Mouse (Mus musculus): ENCODE measurements around the gene Fam107b.

Gene Fam107b

DNA sequence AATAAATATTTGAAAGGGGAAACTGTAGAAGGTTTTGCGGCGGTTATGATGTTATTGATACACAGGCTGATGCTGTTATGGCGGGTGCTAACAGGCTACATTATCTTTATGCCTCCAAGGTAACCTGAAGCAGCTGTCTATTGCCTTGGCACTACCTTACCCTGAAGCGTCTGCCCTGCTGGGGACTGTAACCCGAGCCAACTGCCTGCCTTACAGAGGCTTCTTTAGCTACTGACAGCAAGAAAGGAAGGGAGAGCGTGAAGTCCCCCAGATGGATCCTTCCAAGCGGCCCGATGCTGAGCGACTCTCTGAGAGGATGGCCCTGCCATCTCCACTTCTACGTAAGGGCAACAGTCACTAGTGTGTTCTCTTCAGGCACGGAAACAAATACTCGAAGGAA, at the start of gene Fam107b:
Fam107b (plus strand) TSS at position 303 of the 400 bp plus-strand sequence.
- DNase-seq (ENCODE audit: extremely low spot score, low read depth, low spot score): no peak

DNA sequence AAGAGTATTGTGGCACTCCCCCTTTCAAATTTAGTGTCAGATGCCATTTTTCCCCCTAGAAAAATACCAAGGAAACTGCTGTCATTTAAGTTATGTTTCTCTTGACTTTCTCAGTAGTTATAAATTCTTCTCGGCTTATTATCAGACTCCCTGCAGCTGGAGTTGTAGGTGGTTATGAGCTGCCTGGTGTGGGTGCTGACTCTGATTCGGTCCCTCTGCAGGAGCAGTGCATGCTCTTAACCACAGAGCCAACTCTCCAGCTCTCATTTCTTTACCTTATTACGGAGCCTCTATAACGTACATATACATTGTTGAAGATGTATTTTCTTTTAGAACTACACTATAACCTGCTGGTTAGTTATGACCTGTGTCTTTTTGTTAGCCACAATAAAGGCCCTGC, 47.7 kb upstream of the Fam107b start:
- DNase-seq (ENCODE audit: extremely low spot score, low read depth, low spot score): no peak

DNA sequence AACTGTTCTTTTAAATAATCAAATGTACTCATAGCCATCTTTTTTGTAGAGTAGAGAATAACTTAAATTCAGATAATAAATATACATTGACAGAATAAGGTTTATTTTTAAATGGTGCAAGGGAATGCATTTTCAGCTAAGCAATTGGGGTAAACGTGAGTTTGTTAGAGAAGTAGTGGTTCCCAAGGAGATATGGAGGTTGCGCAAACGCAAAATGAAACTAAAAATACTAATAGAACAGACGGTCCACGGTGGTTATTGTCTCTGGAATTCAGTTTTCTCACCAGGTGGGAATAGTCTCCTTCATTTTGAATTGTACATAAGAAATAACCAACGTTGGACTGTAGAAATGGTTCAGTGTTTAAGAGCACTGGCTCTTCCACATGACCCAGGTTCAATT, 44.0 kb upstream of the Fam107b start:
- no peak for DNase-seq (ENCODE audit: extremely low spot score, low read depth, low spot score)

- no peak for DNase-seq (ENCODE audit: extremely low spot score, low read depth, low spot score)
These were observed 28.8 kb upstream of the Fam107b start for GRCm38 (mm10) chr2:3541307-3542079.

DNA sequence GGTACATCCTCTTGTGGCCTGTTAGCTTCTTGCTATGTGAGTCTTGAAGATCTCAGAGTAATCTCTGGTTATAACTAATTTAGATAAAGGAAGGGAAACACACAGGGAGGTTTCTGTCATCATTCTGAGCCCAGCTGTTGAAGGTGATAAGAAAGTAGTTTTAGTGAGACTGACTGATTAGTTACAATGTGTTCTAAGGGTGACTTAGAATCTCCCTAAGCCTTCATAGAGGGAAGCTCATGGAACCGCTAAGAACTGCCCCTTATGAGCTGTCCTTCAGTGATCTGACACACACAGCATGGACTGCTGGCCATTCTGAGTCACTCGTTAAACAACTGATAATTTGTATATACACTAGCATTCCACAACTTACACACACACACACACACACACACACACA, 24.2 kb upstream of the Fam107b start:
- no peak for DNase-seq (ENCODE audit: extremely low spot score, low read depth, low spot score)

DNA sequence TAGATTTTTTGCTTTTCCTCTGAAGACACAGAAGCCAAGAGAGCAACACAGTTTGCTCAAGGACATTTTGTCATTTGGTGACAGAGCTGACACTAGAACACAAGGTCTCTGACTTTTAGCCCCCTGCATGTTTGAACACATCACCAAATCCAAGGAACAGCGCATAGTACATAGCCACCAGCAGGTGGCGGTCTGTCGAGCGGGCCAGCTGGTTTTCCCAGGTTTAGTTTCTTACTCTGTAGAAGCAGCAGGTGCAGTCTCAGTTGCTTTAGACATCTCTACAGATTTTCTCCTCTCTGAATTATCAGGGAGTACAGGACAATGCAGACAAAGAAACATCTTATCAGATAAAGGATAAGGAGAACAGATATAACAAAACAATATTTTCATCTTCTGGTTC, 23.7 kb upstream of the Fam107b start:
- DNase-seq (ENCODE audit: extremely low spot score, low read depth, low spot score): peak; percentile 12

- no peak for DNase-seq (ENCODE audit: extremely low spot score, low read depth, low spot score)
These were observed 318 bp downstream of the Fam107b start for GRCm38 (mm10) chr2:3570606-3571005.

GRCm38 (mm10) chr2:3573883-3574282, 3.6 kb downstream of the Fam107b start:
- no peak for DNase-seq (ENCODE audit: extremely low spot score, low read depth, low spot score)

DNA sequence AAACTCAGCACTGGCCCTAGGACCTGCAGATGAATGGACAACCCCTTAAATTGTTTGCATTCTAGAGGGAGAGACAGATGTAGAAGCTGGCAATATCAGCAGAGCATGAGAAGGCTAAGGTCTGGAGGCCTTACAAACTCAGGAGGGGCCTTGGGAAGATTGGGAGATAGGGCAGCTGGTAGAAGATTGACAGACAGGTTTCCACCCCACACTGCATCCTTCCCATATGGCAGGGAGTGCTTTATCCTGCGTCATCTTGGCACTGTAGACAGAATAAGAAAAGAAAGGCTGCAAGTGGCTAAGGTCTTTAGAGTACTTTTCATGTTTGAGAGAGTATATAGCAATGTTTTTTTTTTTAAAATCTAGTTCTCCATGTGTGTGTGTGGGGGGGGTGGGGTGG, 4.9 kb downstream of the Fam107b start:
- no peak for DNase-seq (ENCODE audit: extremely low spot score, low read depth, low spot score)

GRCm38 (mm10) chr2:3576346-3576745, 6.1 kb downstream of the Fam107b start:
- DNase-seq (ENCODE audit: extremely low spot score, low read depth, low spot score): no peak

- no peak for DNase-seq (ENCODE audit: extremely low spot score, low read depth, low spot score)
These were observed 6.9 kb downstream of the Fam107b start for GRCm38 (mm10) chr2:3577216-3577615.

- no peak for DNase-seq (ENCODE audit: extremely low spot score, low read depth, low spot score)
These were observed 8.1 kb downstream of the Fam107b start for GRCm38 (mm10) chr2:3578180-3578902.

DNA sequence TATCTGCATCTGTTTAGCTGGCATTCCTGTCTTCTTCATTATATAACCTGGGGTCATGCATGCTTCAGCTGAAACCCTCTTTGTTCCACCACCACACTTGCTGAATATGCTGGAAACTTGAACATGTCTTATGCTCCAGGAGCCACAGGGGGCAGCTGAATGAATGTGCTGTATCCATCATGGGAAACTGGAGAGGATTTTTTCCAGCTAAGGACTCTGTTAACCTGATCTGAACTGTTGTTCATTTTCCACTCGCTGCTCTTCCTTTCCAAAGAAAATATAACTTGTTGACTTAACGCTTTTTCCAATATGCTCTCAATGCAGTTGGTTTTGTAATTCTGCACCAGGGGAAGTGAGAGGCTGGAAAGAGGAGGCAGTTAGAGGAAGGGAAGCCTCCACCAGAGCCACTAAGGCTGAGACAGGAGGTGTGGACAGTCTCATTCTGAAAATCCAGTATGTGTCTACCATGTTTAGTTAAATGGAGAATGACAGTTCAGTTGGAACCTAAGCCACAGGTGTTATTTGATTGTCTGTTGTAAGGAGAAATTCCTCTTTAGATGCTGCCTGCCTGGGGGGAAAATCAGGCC, 9.1 kb downstream of the Fam107b start:
- no peak for DNase-seq (ENCODE audit: extremely low spot score, low read depth, low spot score)

GRCm38 (mm10) chr2:3582830-3583229, 12.5 kb downstream of the Fam107b start:
- no peak for DNase-seq (ENCODE audit: extremely low spot score, low read depth, low spot score)

DNA sequence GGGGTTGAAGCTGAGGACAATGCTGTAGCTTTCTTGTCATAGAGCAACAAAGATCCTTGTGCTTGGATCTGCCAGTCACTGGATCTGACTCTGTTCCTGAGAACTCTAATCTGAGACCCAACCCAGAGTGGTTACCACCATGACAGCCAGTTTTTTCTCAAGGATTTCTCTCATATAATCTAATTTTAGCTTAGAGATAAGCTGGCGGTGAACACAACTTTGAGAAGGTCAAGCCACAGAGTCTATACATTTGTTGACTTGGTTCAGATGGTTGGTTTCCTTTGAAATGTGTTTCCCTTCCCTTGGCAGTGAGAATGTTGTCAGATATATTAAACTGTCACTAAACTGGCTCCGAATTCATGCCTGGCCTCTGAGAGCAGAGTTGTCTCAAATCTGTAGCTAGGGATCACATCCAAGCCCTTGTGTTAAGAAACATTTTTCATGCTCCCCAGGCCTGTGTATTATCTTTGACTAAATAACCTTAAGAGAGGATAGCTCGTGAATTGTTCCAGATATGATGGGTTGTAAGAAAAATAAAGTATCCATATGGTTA, 15.0 kb downstream of the Fam107b start:
- DNase-seq (ENCODE audit: extremely low spot score, low read depth, low spot score): no peak

- no peak for DNase-seq (ENCODE audit: extremely low spot score, low read depth, low spot score)
These were observed 20.0 kb downstream of the Fam107b start for GRCm38 (mm10) chr2:3590086-3590915.

DNA sequence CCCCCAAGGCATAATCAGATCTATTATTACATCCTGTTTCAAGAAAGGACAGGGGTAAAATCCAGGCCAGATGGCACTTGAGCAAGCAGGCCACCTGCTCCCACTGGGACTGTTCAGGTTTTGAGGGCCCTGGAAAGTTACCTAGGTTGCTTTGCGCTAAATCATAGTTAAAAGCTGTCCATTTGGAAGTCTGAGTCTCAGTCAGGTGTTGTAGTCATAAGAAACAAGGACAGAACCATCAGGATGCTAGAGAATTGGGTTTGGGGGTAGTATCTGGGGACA, 20.6 kb downstream of the Fam107b start:
- no peak for DNase-seq (ENCODE audit: extremely low spot score, low read depth, low spot score)

- no peak for DNase-seq (ENCODE audit: extremely low spot score, low read depth, low spot score)
These were observed 24.5 kb downstream of the Fam107b start for GRCm38 (mm10) chr2:3594663-3595318.

GRCm38 (mm10) chr2:3600421-3600820, 30.1 kb downstream of the Fam107b start:
- DNase-seq (ENCODE audit: extremely low spot score, low read depth, low spot score): no peak

DNA sequence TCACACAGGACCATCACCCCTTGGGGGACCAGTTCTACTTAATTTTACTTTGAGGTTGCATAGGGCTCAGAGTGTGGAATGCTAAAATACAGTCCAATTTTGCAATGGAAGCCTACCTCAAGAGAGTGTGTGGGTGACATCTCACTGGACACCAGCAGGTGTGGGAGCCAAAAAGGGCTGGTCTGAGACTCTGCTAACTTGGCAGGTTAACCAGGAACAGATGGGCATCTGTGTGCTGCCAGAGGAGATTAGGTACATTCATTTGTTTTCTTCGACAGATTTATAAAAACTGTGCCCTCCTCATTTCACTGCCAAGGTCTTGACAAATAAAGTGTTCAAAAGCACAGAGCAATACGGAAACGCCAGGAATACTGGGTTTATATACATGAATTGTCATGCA, 32.3 kb downstream of the Fam107b start:
- no peak for DNase-seq (ENCODE audit: extremely low spot score, low read depth, low spot score)

- no peak for DNase-seq (ENCODE audit: extremely low spot score, low read depth, low spot score)
These were observed 32.9 kb downstream of the Fam107b start for GRCm38 (mm10) chr2:3603181-3603580.

Measured in hindlimb bud, embryonic 11.5 days (tissue).